Mouse (Mus musculus): ENCODE measurements around the gene Gas2l3. TPM values are rescaled to one million over a fixed set of nuclear protein-coding genes. Genes with fewer than 3 reads are reported as not detected.

Gas2l3 gene
- total RNA-seq (2014; rRNA removed; ENCODE audit: low replicate concordance): 19.7 and 29.3 TPM in 2 replicates
- 7.8 and 8.0 TPM in 2 replicates for polyA plus RNA-seq (2015; fragmentation: Nextera tagmentation; extraction: Ambion mirVana)

DNA sequence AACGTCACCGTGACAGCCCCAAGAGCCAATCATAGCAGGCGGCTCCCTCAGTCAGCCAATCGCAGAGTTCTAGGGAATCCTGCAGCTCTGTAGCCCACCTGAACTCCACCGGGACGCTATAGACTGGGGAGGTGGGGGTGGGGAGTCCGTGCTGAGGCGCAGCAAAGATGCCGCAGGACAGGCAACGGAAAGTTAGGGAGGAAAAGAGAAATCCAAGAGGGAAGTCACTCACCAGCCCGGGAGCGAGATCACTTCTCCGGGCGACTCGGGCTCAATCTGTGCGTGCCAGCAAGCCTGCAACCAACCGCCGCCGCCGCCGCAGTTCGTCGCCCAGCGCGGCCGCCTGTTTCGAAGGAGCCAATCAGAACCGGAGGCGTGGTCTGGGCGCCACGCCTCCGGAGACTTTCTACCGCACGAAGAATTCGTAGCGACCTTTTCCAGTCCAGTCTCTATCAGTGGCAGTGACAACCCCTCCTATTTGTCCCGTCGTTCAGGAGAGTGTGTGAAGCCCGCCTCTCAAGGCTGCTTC lies at the start of gene Gas2l3:
Gene Gas2l3 (minus strand): TSS at position 345 of the 529 bp plus-strand sequence.
- Histone ChIP-seq H3K27ac (ENCODE audit: low read depth) (peak within 1 kb of the TSS; percentile 66), H3K9ac (replicated peaks; ENCODE audit: low read depth, low read length) (peak within 1 kb of the TSS; percentile 70), H3K27me3 (ENCODE audit: control insufficient read depth, insufficient read depth, low read length) (no peaks in the 10 kb centered on the region), H3K36me3 (replicated peaks; ENCODE audit: control insufficient read depth, insufficient read depth, low read length) (no peaks in the 10 kb centered on the region; the same call in 1 of the 2 replicates), H3K4me2 (ENCODE audit: low read depth, low read length) (peak within 1 kb of the TSS; percentile 79), H3K4me1 (ENCODE audit: control insufficient read depth, insufficient read depth) (peaks cover 14% of the 10 kb centered on the region; the same call in 1 of the 2 replicates), H3K9me3 (replicated peaks; ENCODE audit: control insufficient read depth, low read length) (no peaks in the 10 kb centered on the region), H3K4me3 (ENCODE audit: low read depth, low read length) (peak within 1 kb of the TSS; percentile 79)
- 0% methylated on average over 38 of the region's 39 CpGs for WGBS
- peak; percentile 88 for DNase-seq (ENCODE audit: low spot score)
- TF ChIP-seq CTCF (IDR thresholded peaks at IDR 0.05; ENCODE audit: low read depth): no peak
- peak; percentile 60; the same call in 1 of the 2 replicates for TF ChIP-seq EP300 (IDR thresholded peaks at IDR 0.05; ENCODE audit: low read depth)
- ATAC-seq (ENCODE audit: insufficient read depth, low read depth): peak; percentile 87

DNA sequence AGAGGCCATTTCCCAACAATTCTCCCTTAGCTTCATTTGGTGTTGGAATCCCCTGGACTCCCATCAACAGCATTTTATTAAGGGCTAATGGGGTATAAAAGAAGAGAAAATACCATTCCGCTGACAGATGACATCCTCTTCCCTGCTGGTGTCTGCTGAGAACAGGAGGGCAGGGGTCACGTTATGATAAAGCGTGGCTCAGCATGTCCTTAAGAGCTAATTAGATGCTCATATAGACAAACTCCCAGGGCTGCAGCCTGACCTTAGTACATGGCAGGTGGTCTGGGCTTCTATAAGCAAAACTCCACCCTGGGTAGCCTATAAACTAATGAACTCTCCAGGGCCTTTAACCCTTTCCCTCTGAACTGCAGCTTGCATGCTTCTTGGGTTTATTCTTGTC lies 47.6 kb upstream of the Gas2l3 start:
- no peak for TF ChIP-seq EP300 (IDR thresholded peaks at IDR 0.05; ENCODE audit: low read depth)
- TF ChIP-seq CTCF (IDR thresholded peaks at IDR 0.05; ENCODE audit: low read depth): no peak
- Histone ChIP-seq H3K9ac (replicated peaks; ENCODE audit: low read depth, low read length) (no peak overlapping the region), H3K9me3 (replicated peaks; ENCODE audit: control insufficient read depth, low read length) (no peaks in the 10 kb centered on the region), H3K4me3 (ENCODE audit: low read depth, low read length) (no peak overlapping the region), H3K27me3 (ENCODE audit: control insufficient read depth, insufficient read depth, low read length) (no peaks in the 10 kb centered on the region), H3K4me2 (ENCODE audit: low read depth, low read length) (no peak overlapping the region), H3K4me1 (ENCODE audit: control insufficient read depth, insufficient read depth) (no peaks in the 10 kb centered on the region), H3K27ac (ENCODE audit: low read depth) (no peak overlapping the region), H3K36me3 (replicated peaks; ENCODE audit: control insufficient read depth, insufficient read depth, low read length) (no peaks in the 10 kb centered on the region)
- DNase-seq (ENCODE audit: low spot score) (no peak), ATAC-seq (ENCODE audit: insufficient read depth, low read depth) (no peak)
- 57% methylated on average over 3 of the region's 3 CpGs for WGBS

DNA sequence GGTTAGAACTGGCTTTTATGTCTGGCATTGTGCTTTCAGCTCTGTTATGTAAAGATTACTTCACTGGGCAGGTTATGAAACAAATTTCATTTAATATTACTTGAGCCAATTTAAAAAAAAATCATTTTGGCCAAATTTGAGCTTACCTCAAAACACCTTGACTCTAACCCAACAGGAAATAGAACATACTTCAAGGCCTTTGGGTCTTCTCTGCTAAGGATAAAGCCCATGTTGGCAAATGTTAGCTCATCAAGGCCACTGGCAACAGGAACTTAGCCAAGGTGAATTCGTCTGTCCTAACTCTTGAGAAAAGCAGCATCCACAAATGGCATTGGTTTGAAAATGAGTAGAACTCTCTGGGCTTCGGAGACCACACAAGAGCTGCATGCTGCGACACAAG lies 46.5 kb upstream of the Gas2l3 start:
- H3K27ac ChIP-seq (ENCODE audit: low read depth): no peak overlapping the region
- WGBS: 84% methylated on average over 3 of the region's 3 CpGs
- H3K9me3 ChIP-seq (replicated peaks; ENCODE audit: control insufficient read depth, low read length): no peaks in the 10 kb centered on the region
- TF ChIP-seq EP300 (IDR thresholded peaks at IDR 0.05; ENCODE audit: low read depth): no peak
- no peak for TF ChIP-seq CTCF (IDR thresholded peaks at IDR 0.05; ENCODE audit: low read depth)
- H3K4me1 ChIP-seq (ENCODE audit: control insufficient read depth, insufficient read depth): no peaks in the 10 kb centered on the region
- no peak overlapping the region for H3K4me3 ChIP-seq (ENCODE audit: low read depth, low read length)
- H3K9ac ChIP-seq (replicated peaks; ENCODE audit: low read depth, low read length): no peak overlapping the region
- H3K27me3 ChIP-seq (ENCODE audit: control insufficient read depth, insufficient read depth, low read length): no peaks in the 10 kb centered on the region
- no peaks in the 10 kb centered on the region for H3K36me3 ChIP-seq (replicated peaks; ENCODE audit: control insufficient read depth, insufficient read depth, low read length)
- no peak for ATAC-seq (ENCODE audit: insufficient read depth, low read depth)
- DNase-seq (ENCODE audit: low spot score): no peak
- no peak overlapping the region for H3K4me2 ChIP-seq (ENCODE audit: low read depth, low read length)

DNA sequence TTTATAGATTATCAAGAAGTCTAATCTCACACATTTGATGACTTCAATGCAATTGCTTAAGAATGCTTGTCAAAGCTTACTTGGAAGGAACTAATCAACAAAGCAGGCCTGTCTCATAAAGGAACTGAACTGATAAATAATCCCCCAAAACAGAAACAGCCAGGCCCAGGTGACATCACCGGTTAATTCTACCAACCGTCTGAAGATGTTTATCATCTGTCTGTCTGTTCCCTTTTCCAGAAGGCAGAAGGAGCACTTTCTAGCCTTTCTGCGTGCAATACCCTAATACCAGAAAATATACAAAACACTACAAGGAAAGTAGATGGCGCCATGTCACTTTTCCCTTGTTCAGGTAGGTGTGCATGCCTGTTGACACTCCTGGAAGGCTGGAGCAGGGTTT lies 45.7 kb upstream of the Gas2l3 start:
- TF ChIP-seq CTCF (IDR thresholded peaks at IDR 0.05; ENCODE audit: low read depth) (peak; percentile 39), EP300 (IDR thresholded peaks at IDR 0.05; ENCODE audit: low read depth) (no peak)
- Histone ChIP-seq H3K36me3 (replicated peaks; ENCODE audit: control insufficient read depth, insufficient read depth, low read length) (no peaks in the 10 kb centered on the region), H3K27me3 (ENCODE audit: control insufficient read depth, insufficient read depth, low read length) (no peaks in the 10 kb centered on the region), H3K4me3 (ENCODE audit: low read depth, low read length) (no peak overlapping the region), H3K9ac (replicated peaks; ENCODE audit: low read depth, low read length) (no peak overlapping the region), H3K27ac (ENCODE audit: low read depth) (no peak overlapping the region), H3K4me1 (ENCODE audit: control insufficient read depth, insufficient read depth) (no peaks in the 10 kb centered on the region), H3K4me2 (ENCODE audit: low read depth, low read length) (no peak overlapping the region), H3K9me3 (replicated peaks; ENCODE audit: control insufficient read depth, low read length) (no peaks in the 10 kb centered on the region)
- ATAC-seq (ENCODE audit: insufficient read depth, low read depth) (no peak), DNase-seq (ENCODE audit: low spot score) (no peak)
- WGBS: 67% methylated on average over 4 of the region's 4 CpGs

DNA sequence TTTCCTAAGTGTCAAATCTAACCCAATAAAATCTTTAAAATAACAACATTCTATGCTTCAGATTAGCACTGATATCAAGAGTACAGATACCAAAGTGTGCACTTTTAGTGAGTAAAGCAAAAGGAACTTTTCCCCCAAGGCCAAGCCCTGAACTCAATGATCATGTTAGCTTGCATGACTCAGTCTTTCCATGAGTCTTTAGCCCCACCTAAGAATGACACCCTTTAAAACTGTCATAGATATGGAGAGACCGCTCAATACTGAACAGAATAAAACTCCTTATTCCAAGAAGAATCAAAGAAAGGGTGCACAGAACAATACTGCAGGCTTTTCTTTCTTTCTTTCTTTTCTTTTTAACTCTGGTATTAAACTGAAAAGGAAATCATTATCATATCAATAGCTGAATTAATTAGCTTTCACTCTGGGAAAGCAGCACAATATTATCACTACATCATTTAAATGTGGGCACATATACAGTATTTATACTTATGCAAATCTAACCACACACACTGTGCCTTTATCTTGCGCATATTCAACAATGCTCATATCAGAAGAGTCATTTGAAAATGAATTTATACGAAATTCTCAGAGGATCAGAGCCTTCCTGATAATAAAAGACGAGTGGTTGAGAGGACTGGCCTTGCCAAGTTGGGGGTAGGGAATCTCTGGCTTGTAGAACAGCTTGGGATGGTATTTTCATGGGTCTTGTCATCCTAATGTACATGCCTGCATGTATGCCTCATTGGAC lies 43.4 kb upstream of the Gas2l3 start:
- ATAC-seq (ENCODE audit: insufficient read depth, low read depth): no peak
- Histone ChIP-seq H3K4me2 (ENCODE audit: low read depth, low read length) (no peak overlapping the region), H3K27ac (ENCODE audit: low read depth) (no peak overlapping the region), H3K4me1 (ENCODE audit: control insufficient read depth, insufficient read depth) (no peaks in the 10 kb centered on the region), H3K4me3 (ENCODE audit: low read depth, low read length) (no peak overlapping the region), H3K9ac (replicated peaks; ENCODE audit: low read depth, low read length) (no peak overlapping the region), H3K9me3 (replicated peaks; ENCODE audit: control insufficient read depth, low read length) (no peaks in the 10 kb centered on the region), H3K36me3 (replicated peaks; ENCODE audit: control insufficient read depth, insufficient read depth, low read length) (no peaks in the 10 kb centered on the region), H3K27me3 (ENCODE audit: control insufficient read depth, insufficient read depth, low read length) (no peaks in the 10 kb centered on the region)
- DNase-seq (ENCODE audit: low spot score): no peak
- no peak for TF ChIP-seq CTCF (IDR thresholded peaks at IDR 0.05; ENCODE audit: low read depth)
- TF ChIP-seq EP300 (IDR thresholded peaks at IDR 0.05; ENCODE audit: low read depth): no peak
- 54% methylated on average over 4 of the region's 4 CpGs for WGBS
